Mouse (Mus musculus) lung, embryonic 16.5 days (tissue): ENCODE measurements around the gene Zmynd15. TPM values are rescaled to one million over a fixed set of nuclear protein-coding genes. Genes with fewer than 3 reads are reported as not detected.
A peak's percentile ranks its signal among the peaks of the same experiment; 100 is the strongest.

Experiments used
- ATAC-seq: fragments of 200-750 bp; cut with Nextera tagmentation; 2 replicates; pipeline ENCODE4 v1.8.0; 2017; ENCODE audit warnings: low read depth, mild to moderate bottlenecking, moderate library complexity
- H3K27ac ChIP-seq: fragments of 300-500 bp; sonication (generic); 2 replicates; pipeline ENCODE4 v1.5.1; 2014; ENCODE audit warnings: mild to moderate bottlenecking, control low read depth, low read length
- H3K27me3 ChIP-seq: fragments of 300-500 bp; sonication (generic); 2 replicates; pipeline ENCODE4 v1.6.1; 2014; ENCODE audit warnings: low read depth, low read length, mixed read lengths; ENCODE audit not compliant: control insufficient read depth, insufficient read depth
- H3K36me3 ChIP-seq: fragments of 300-500 bp; sonication (generic); 2 replicates; pipeline ENCODE4 v1.6.1; 2014; ENCODE audit warnings: low read length; ENCODE audit not compliant: control insufficient read depth, insufficient read depth
- H3K4me1 ChIP-seq: fragments of 300-500 bp; sonication (generic); replicated peaks from 2 replicates; pipeline ENCODE4 v1.6.1; 2014; ENCODE audit warnings: low read length, mixed read lengths; ENCODE audit not compliant: control insufficient read depth, insufficient read depth
- H3K4me2 ChIP-seq: fragments of 300-500 bp; sonication (generic); 2 replicates; pipeline ENCODE4 v1.6.1; 2014; ENCODE audit warnings: low read depth, low read length, control low read depth
- H3K4me3 ChIP-seq: fragments of 300-500 bp; sonication (generic); 2 replicates; pipeline ENCODE4 v1.5.1; 2014; ENCODE audit warnings: mild to moderate bottlenecking, low read length, control low read depth
- H3K9ac ChIP-seq: fragments of 300-500 bp; sonication (generic); 2 replicates; pipeline ENCODE4 v1.6.1; 2014; ENCODE audit warnings: low read length, control low read depth
- H3K9me3 ChIP-seq: fragments of 300-500 bp; sonication (generic); 2 replicates; pipeline ENCODE4 v1.6.1; 2016; ENCODE audit warnings: low read length; ENCODE audit not compliant: control insufficient read depth
- whole genome bisulfite sequencing: fragments of 180-500 bp; shearing (Covaris S2); extraction: QIAGEN DNeasy Blood & Tissue Kit; methylation state at CpG from one replicate; pipeline ENCODE4 v1.1.7; 2014; 5-methylcytosine and 5-hydroxymethylcytosine counted together
- polyA plus RNA-seq: library from polyadenylated mRNA; unstranded; fragments of >200 nt; fragmentation: Nextera tagmentation; extraction: Ambion mirVana; gene quantifications from 2 replicates; pipeline ENCODE4 v1.2.1, GENCODE M21; 2015

The Zmynd15 gene
- polyA plus RNA-seq, 1 experiment from 2014 or later, result 0.48 TPM

- H3K4me1 ChIP-seq, result no peaks in the 10 kb centered on the region
- H3K4me2 ChIP-seq, result no peak overlapping the region
- no peak overlapping the region for H3K9ac ChIP-seq
- no peak for ATAC-seq
- H3K36me3 ChIP-seq, result no peaks in the 10 kb centered on the region
- WGBS, result 70% methylated on average over 3 of the region's 3 CpGs
- H3K4me3 ChIP-seq, result no peak overlapping the region
- no peaks in the 10 kb centered on the region; the same call in 1 of the 2 replicates for H3K9me3 ChIP-seq
- H3K27me3 ChIP-seq, result no peaks in the 10 kb centered on the region
- no peak overlapping the region for H3K27ac ChIP-seq
These were observed 29.9 kb downstream of the Zmynd15 start for GRCm38 (mm10) chr11:70489138-70489537.

GRCm38 (mm10) chr11:70489684-70490083 lies 30.5 kb downstream of the Zmynd15 start:
- Histone ChIP-seq H3K9me3 (no peaks in the 10 kb centered on the region; the same call in 1 of the 2 replicates), H3K4me3 (no peak overlapping the region), H3K36me3 (no peaks in the 10 kb centered on the region), H3K4me2 (no peak overlapping the region), H3K27me3 (no peaks in the 10 kb centered on the region), H3K9ac (no peak overlapping the region), H3K27ac (no peak overlapping the region), H3K4me1 (no peaks in the 10 kb centered on the region)
- 80% methylated on average over 6 of the region's 6 CpGs for WGBS
- no peak for ATAC-seq

- no peak for ATAC-seq
- Histone ChIP-seq H3K4me2 (no peak overlapping the region), H3K4me1 (no peaks in the 10 kb centered on the region), H3K9me3 (no peaks in the 10 kb centered on the region), H3K27ac (no peak overlapping the region), H3K36me3 (no peaks in the 10 kb centered on the region), H3K27me3 (no peaks in the 10 kb centered on the region), H3K4me3 (no peak overlapping the region), H3K9ac (no peak overlapping the region)
- WGBS, result 63% methylated on average over 14 of the region's 14 CpGs
These were observed 40.6 kb downstream of the Zmynd15 start for GRCm38 (mm10) chr11:70499566-70500475.

- no peak overlapping the region for H3K4me2 ChIP-seq
- no peaks in the 10 kb centered on the region for H3K4me1 ChIP-seq
- no peaks in the 10 kb centered on the region for H3K36me3 ChIP-seq
- no peak overlapping the region for H3K4me3 ChIP-seq
- no peak overlapping the region for H3K27ac ChIP-seq
- H3K9ac ChIP-seq, result no peak overlapping the region
- WGBS, result 71% methylated on average over 1 of the region's 1 CpGs
- H3K27me3 ChIP-seq, result no peaks in the 10 kb centered on the region
- no peaks in the 10 kb centered on the region for H3K9me3 ChIP-seq
- ATAC-seq, result no peak
These were observed 41.2 kb downstream of the Zmynd15 start for GRCm38 (mm10) chr11:70500476-70500812.

GRCm38 (mm10) chr11:70502018-70502417 lies 42.8 kb downstream of the Zmynd15 start:
- 30% methylated on average over 3 of the region's 3 CpGs for WGBS
- Histone ChIP-seq H3K27me3 (no peaks in the 10 kb centered on the region), H3K4me2 (no peak overlapping the region), H3K4me1 (no peaks in the 10 kb centered on the region), H3K9ac (no peak overlapping the region), H3K4me3 (no peak overlapping the region), H3K9me3 (no peaks in the 10 kb centered on the region), H3K36me3 (no peaks in the 10 kb centered on the region), H3K27ac (no peak overlapping the region)
- ATAC-seq, result no peak

GRCm38 (mm10) chr11:70504970-70505369 lies 45.7 kb downstream of the Zmynd15 start, which contains the start of gene Tm4sf5:
Gene Tm4sf5, plus strand, starts transcription at chr11:70505244.
- H3K27me3 ChIP-seq, result no peaks in the 10 kb centered on the region; the same call in 1 of the 2 replicates
- H3K36me3 ChIP-seq, result no peaks in the 10 kb centered on the region
- no peaks in the 10 kb centered on the region for H3K9me3 ChIP-seq
- no peak within 1 kb of the TSS for H3K9ac ChIP-seq
- H3K4me1 ChIP-seq, result no peaks in the 10 kb centered on the region
- no peak within 1 kb of the TSS for H3K27ac ChIP-seq
- ATAC-seq, result no peak
- WGBS, result 44% methylated on average over 9 of the region's 9 CpGs
- H3K4me3 ChIP-seq, result no peak within 1 kb of the TSS
- no peak within 1 kb of the TSS for H3K4me2 ChIP-seq

- Histone ChIP-seq H3K36me3 (no peaks in the 10 kb centered on the region), H3K27me3 (no peaks in the 10 kb centered on the region; the same call in 1 of the 2 replicates), H3K4me2 (peak overlapping the region; percentile 32; the same call in 1 of the 2 replicates), H3K9me3 (no peaks in the 10 kb centered on the region), H3K4me1 (no peaks in the 10 kb centered on the region), H3K27ac (no peak overlapping the region), H3K9ac (no peak overlapping the region), H3K4me3 (no peak overlapping the region)
- peak; percentile 54; the same call in 1 of the 2 replicates for ATAC-seq
- WGBS, result 12% methylated on average over 4 of the region's 4 CpGs
These were observed 47.2 kb downstream of the Zmynd15 start for GRCm38 (mm10) chr11:70506385-70506784.

GRCm38 (mm10) chr11:70506962-70507515 lies 47.8 kb downstream of the Zmynd15 start:
- H3K4me3 ChIP-seq, result no peak overlapping the region
- no peak overlapping the region for H3K4me2 ChIP-seq
- H3K4me1 ChIP-seq, result no peaks in the 10 kb centered on the region
- no peak overlapping the region for H3K9ac ChIP-seq
- WGBS, result 62% methylated on average over 7 of the region's 7 CpGs
- no peaks in the 10 kb centered on the region for H3K36me3 ChIP-seq
- ATAC-seq, result no peak
- H3K27me3 ChIP-seq, result no peaks in the 10 kb centered on the region; the same call in 1 of the 2 replicates
- no peaks in the 10 kb centered on the region for H3K9me3 ChIP-seq
- no peak overlapping the region for H3K27ac ChIP-seq

- Histone ChIP-seq H3K4me1 (no peaks in the 10 kb centered on the region), H3K36me3 (no peaks in the 10 kb centered on the region), H3K4me2 (peak overlapping the region; percentile 34; the same call in 1 of the 2 replicates), H3K9ac (no peak overlapping the region), H3K9me3 (no peaks in the 10 kb centered on the region), H3K4me3 (no peak overlapping the region), H3K27me3 (no peaks in the 10 kb centered on the region; the same call in 1 of the 2 replicates), H3K27ac (no peak overlapping the region)
- 10% methylated on average over 19 of the region's 19 CpGs for WGBS
- ATAC-seq, result no peak
These were observed 50.7 kb downstream of the Zmynd15 start for GRCm38 (mm10) chr11:70509753-70510564.
